Mouse (Mus musculus) thymus, adult 2 months (tissue): ENCODE measurements around the gene BC049352. TPM values are rescaled to one million over a fixed set of nuclear protein-coding genes. Genes with fewer than 3 reads are reported as not detected.

Source experiments
- DNase-seq: peaks from one replicate; pipeline ENCODE4 v3.0.0; 2021
- H3K27ac ChIP-seq: fragments of 200-500 bp; 2 replicates; pipeline ENCODE4 v1.5.1; 2012; ENCODE audit warnings: low read length, control low read depth; ENCODE audit not compliant: control insufficient read depth, insufficient read depth
- H3K27me3 ChIP-seq: fragments of 200-500 bp; 2 replicates; pipeline ENCODE4 v1.6.1; 2012; ENCODE audit warnings: mild to moderate bottlenecking, low read length, moderate library complexity, mixed read lengths; ENCODE audit not compliant: control insufficient read depth, insufficient read depth
- H3K36me3 ChIP-seq: fragments of 200-500 bp; 2 replicates; pipeline ENCODE4 v1.6.1; 2012; ENCODE audit warnings: mild to moderate bottlenecking, low read length, moderate library complexity; ENCODE audit not compliant: control insufficient read depth, insufficient read depth
- H3K4me1 ChIP-seq: fragments of 200-500 bp; replicated peaks from 2 replicates; pipeline ENCODE4 v1.6.1; 2012; ENCODE audit warnings: low read length; ENCODE audit not compliant: control insufficient read depth, insufficient read depth
- H3K4me3 ChIP-seq: fragments of 200-500 bp; 2 replicates; pipeline ENCODE4 v1.5.1; 2012; ENCODE audit warnings: mild to moderate bottlenecking, low read length, control low read depth, moderate library complexity; ENCODE audit not compliant: control insufficient read depth, insufficient read depth
- CTCF ChIP-seq: fragments of 200-500 bp; IDR thresholded peaks from 2 replicates; pipeline ENCODE4 v1.5.1; 2012; ENCODE audit warnings: mild to moderate bottlenecking, control low read depth, low read length, moderate library complexity, borderline replicate concordance; ENCODE audit not compliant: control insufficient read depth, poor library complexity, insufficient read depth; ENCODE audit errors: extremely low read depth
- POLR2A ChIP-seq: fragments of 200-500 bp; IDR thresholded peaks from 2 replicates; pipeline ENCODE4 v1.6.1; 2012; ENCODE audit warnings: mild to moderate bottlenecking, low read length, control low read depth, moderate library complexity; ENCODE audit not compliant: control insufficient read depth, poor library complexity, insufficient read depth; ENCODE audit errors: extremely low read depth
- WGBS: fragments of 180-500 bp; shearing (Covaris S2); methylation state at CpG from one replicate; pipeline ENCODE4 v1.1.7; 2018; 5-methylcytosine and 5-hydroxymethylcytosine counted together
- polyA plus RNA-seq: library from polyadenylated mRNA; depleted of rRNA; stranded (reverse); fragments of >200 nt; gene quantifications from 2 replicates; pipeline ENCODE4 v1.2.3, GENCODE M21; 2012

BC049352 gene
- polyA plus RNA-seq, 1 experiment, result 4.5 TPM

DNA sequence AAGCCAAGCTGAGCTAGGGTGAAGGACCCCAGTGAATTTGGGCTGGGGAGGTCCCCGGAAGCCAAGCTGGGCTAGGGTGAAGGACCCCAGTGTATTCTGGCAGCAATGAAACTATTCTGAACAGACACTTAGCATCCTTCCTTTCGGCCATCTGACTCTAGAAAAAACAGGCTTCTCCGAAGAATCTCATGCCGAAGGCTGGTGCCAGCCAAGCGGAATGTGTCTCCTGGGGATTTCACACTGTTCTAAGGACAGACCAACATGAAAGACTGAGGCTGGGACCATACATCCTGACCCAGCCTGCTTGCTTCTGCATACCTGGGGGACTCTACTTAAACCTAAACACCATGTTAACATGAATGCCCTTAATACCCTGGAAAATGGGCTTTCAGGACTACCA, 80.1 kb downstream of the BC049352 start:
- H3K4me1 ChIP-seq, result peaks cover 6% of the 10 kb centered on the region
- H3K36me3 ChIP-seq, result peaks cover 15% of the 10 kb centered on the region
- TF ChIP-seq POLR2A, result no peak
- TF ChIP-seq CTCF, result no peak
- no peak overlapping the region for H3K27ac ChIP-seq
- no peaks in the 10 kb centered on the region for H3K27me3 ChIP-seq
- no peak overlapping the region for H3K4me3 ChIP-seq
- WGBS, result 90% methylated on average over 5 of the region's 5 CpGs
- no peak for DNase-seq

DNA sequence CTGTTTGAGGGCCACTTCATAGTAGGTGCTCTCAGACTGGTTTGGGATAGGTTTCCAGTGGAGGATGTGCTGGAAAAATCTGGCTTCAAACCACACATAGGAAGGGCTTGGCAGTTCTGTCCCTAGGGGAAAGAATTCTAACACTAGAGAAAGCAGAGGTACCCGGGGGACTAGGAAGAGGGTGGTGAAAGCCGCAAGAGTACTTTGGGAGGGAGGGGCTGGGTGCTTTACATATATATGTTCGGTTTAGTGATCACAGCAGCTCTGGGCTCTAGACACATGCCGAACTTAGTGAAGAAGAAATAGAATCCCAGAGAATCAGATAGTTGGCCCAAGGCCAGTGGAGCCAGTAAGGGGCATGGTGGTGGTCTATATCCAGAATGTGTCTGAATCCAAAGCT, 85.3 kb downstream of the BC049352 start:
- no peak overlapping the region for H3K27ac ChIP-seq
- DNase-seq, result no peak
- peaks cover 6% of the 10 kb centered on the region; the same call in 1 of the 2 replicates for H3K36me3 ChIP-seq
- no peaks in the 10 kb centered on the region for H3K27me3 ChIP-seq
- no peak overlapping the region for H3K4me3 ChIP-seq
- peaks cover 34% of the 10 kb centered on the region for H3K4me1 ChIP-seq
- WGBS, result 17% methylated on average over 4 of the region's 4 CpGs
- TF ChIP-seq CTCF, result no peak
- TF ChIP-seq POLR2A, result no peak

DNA sequence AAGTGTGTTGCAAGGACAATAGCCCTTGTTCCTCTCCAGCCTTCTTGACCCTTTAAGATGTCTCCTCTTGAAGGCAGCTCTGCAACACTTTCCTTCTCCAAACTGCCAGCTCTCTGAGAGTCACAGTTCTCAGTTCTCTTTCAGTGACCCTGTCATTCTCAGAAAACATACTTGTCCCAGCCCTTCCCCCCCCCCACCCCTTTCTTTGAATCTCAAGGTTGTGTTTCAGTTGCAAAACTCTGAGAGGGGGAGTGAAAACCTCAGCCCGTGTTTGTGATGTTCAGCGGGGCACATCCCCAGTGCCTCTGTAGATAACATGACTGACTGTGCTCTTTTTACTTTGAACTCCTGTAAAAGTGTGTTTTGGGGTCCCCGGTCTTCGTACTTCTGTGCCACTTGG, 86.3 kb downstream of the BC049352 start:
- Histone ChIP-seq H3K27me3 (no peaks in the 10 kb centered on the region), H3K27ac (peak overlapping the region; percentile 59), H3K36me3 (peaks cover 6% of the 10 kb centered on the region; the same call in 1 of the 2 replicates), H3K4me3 (peak overlapping the region; percentile 76), H3K4me1 (peaks cover 37% of the 10 kb centered on the region)
- WGBS, result under 1% methylated on average over 4 of the region's 4 CpGs
- no peak for TF ChIP-seq POLR2A
- no peak for TF ChIP-seq CTCF
- DNase-seq, result peak; percentile 28

DNA sequence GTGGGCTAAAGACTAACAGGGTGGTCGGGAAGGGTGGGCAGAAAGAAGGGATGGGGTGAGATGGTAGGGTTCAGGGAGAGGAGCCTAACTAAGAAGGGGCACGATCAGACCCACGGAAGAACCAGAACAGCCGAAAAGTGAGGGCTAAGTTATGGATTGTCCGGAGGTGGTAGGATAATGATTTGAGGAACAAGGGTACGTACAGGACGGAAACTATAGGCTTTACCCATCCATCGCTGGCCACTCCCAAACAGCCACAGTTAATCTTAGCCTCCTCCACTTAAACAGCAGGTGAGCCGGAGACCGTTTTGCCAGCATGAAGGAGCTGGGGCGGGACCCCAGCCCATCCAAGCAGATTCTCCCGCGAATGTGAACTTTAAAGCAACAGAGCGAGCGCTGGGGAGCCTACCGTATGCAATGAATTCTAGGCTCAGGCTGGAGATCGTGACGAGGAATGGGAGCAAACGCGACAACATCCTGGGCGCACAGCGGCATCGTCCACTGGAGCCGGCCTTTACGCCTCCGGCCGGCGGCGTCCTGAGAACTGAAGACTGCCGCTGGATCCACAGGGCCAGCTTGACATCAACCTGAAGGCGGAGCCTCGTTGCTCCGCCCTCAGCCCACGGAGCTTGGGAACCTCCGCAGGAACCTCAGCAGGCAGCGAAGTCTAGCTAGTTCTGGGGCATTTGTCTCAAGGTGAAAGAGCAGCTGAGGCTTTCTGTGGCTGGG, 87.0 kb downstream of the BC049352 start, which contains the start of gene Il10ra:
Il10ra (minus strand) TSS at position 553 of the 729 bp plus-strand sequence.
- TF ChIP-seq CTCF (no peak), POLR2A (0 out of 2 replicates have a peak, but pooled peaks have one; percentile 41)
- Histone ChIP-seq H3K4me3 (peak within 1 kb of the TSS; percentile 76), H3K27me3 (no peaks in the 10 kb centered on the region), H3K36me3 (peaks cover 6% of the 10 kb centered on the region; the same call in 1 of the 2 replicates), H3K27ac (peak within 1 kb of the TSS; percentile 59), H3K4me1 (peaks cover 37% of the 10 kb centered on the region)
- peak; percentile 71 for DNase-seq
- 2% methylated on average over 36 of the region's 36 CpGs for WGBS

DNA sequence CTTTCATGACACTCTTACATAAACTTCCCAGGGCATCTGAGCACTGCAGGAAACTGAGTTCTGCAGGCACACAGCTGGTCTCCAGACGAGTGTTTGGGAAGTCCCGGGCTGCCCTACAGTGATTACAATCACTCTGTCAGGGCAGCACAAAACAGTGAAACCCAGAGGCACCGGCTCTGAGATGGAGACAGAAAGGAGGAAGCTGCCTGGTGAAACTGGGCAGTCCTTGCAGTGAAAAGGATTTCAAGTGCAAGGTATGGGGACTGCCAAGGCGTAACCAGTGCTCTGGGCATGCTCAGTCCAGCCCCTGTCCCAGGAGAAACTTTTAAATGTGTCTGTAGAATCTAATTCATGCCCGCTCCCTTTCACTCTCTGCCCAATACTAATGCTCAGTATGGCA, 90.4 kb downstream of the BC049352 start:
- TF ChIP-seq CTCF, result no peak
- TF ChIP-seq POLR2A, result no peak
- Histone ChIP-seq H3K4me3 (no peak overlapping the region), H3K27me3 (no peaks in the 10 kb centered on the region), H3K27ac (no peak overlapping the region), H3K4me1 (peaks cover 37% of the 10 kb centered on the region), H3K36me3 (no peaks in the 10 kb centered on the region)
- no peak for DNase-seq
- 40% methylated on average over 5 of the region's 5 CpGs for WGBS

DNA sequence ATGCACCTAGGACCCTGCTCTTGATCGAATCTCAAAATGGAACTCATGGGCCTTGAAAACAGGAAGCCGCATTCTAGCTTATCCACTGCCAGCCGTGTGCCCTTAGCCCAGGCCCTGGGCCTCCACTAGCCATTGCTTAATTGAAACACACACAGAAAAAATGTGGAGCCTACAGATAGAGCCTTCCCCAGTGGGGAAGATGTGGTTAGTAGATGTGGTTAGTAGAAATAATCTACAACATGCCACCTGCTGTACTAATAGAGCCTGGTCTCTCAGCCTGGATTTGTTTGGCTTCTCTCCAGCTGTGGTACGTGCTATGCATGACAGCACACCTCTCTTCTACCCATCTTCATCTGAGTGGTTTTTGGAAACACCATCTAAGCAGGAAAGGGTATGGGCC, 92.4 kb downstream of the BC049352 start:
- DNase-seq, result no peak
- no peaks in the 10 kb centered on the region for H3K27me3 ChIP-seq
- H3K36me3 ChIP-seq, result no peaks in the 10 kb centered on the region
- no peak for TF ChIP-seq POLR2A
- no peak for TF ChIP-seq CTCF
- H3K27ac ChIP-seq, result no peak overlapping the region
- WGBS, result 11% methylated on average over 4 of the region's 4 CpGs
- H3K4me1 ChIP-seq, result peaks cover 20% of the 10 kb centered on the region
- no peak overlapping the region for H3K4me3 ChIP-seq

DNA sequence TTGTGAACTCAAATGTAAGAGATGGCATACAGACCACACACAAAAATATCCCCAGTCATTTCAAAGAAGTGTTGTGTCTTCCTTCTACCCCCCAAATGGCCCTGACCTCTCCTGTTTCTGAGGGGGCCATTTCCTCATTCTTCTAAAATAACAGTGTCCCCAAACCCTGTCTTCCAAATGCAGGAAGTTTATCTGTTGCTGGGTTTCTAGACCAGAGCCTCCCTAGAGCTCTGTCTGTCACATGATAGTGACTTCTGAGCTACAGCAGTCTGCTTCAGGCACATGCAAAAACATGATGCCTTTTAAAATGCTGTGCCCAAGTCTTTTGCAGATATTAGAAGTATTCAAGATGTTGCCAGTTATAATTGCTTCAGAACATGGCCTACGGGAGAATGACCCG, 92.8 kb downstream of the BC049352 start:
- H3K27me3 ChIP-seq, result no peaks in the 10 kb centered on the region
- H3K4me3 ChIP-seq, result no peak overlapping the region
- 41% methylated on average over 2 of the region's 2 CpGs for WGBS
- H3K4me1 ChIP-seq, result peaks cover 20% of the 10 kb centered on the region
- no peak for DNase-seq
- no peaks in the 10 kb centered on the region for H3K36me3 ChIP-seq
- H3K27ac ChIP-seq, result no peak overlapping the region
- TF ChIP-seq CTCF, result no peak
- no peak for TF ChIP-seq POLR2A
